Mouse (Mus musculus): ENCODE measurements around the gene Zfpm1. TPM values are rescaled to one million over a fixed set of nuclear protein-coding genes. Genes with fewer than 3 reads are reported as not detected.

Zfpm1 gene
- polyA plus RNA-seq, 1 experiment from 2014 or later: 0.89 TPM

- H3K9ac ChIP-seq: no peak overlapping the region
- no peak for ATAC-seq (ENCODE audit: low read depth)
- no peaks in the 10 kb centered on the region for H3K36me3 ChIP-seq
- peaks cover 18% of the 10 kb centered on the region for H3K4me1 ChIP-seq (replicated peaks)
- 82% methylated on average over 18 of the region's 18 CpGs for WGBS
- H3K27ac ChIP-seq (replicated peaks): no peak overlapping the region
- no peak overlapping the region for H3K4me2 ChIP-seq
- H3K9me3 ChIP-seq: no peaks in the 10 kb centered on the region
- H3K4me3 ChIP-seq: no peak overlapping the region
- no peaks in the 10 kb centered on the region for H3K27me3 ChIP-seq
Observed at GRCm38 (mm10) chr8:122277204-122277995, 4.5 kb upstream of the Zfpm1 start.

GRCm38 (mm10) chr8:122280156-122280555 is 1.8 kb upstream of the Zfpm1 start:
- Histone ChIP-seq H3K27ac (replicated peaks) (no peak overlapping the region), H3K9ac (no peak overlapping the region), H3K9me3 (no peaks in the 10 kb centered on the region), H3K4me2 (no peak overlapping the region), H3K4me1 (replicated peaks) (peaks cover 46% of the 10 kb centered on the region), H3K36me3 (no peaks in the 10 kb centered on the region), H3K4me3 (no peak overlapping the region), H3K27me3 (peaks cover 20% of the 10 kb centered on the region)
- ATAC-seq (ENCODE audit: low read depth): no peak
- 88% methylated on average over 4 of the region's 4 CpGs for WGBS

- Histone ChIP-seq H3K27ac (replicated peaks) (peak overlapping the region; percentile 42), H3K4me1 (replicated peaks) (peaks cover 51% of the 10 kb centered on the region), H3K9me3 (no peaks in the 10 kb centered on the region), H3K27me3 (peaks cover 26% of the 10 kb centered on the region), H3K9ac (no peak overlapping the region), H3K4me3 (peak overlapping the region; percentile 56), H3K4me2 (peak overlapping the region; percentile 99), H3K36me3 (no peaks in the 10 kb centered on the region)
- WGBS: 12% methylated on average over 20 of the region's 20 CpGs
- no peak; the same call in 1 of the 2 replicates for ATAC-seq (ENCODE audit: low read depth)
Observed at GRCm38 (mm10) chr8:122280588-122281316, 1.2 kb upstream of the Zfpm1 start.

GRCm38 (mm10) chr8:122281317-122282034 is 465 bp upstream of the Zfpm1 start:
- no peaks in the 10 kb centered on the region for H3K36me3 ChIP-seq
- H3K4me3 ChIP-seq: peak overlapping the region; percentile 56
- H3K9me3 ChIP-seq: no peaks in the 10 kb centered on the region
- peaks cover 33% of the 10 kb centered on the region for H3K27me3 ChIP-seq
- peak overlapping the region; percentile 69 for H3K27ac ChIP-seq (replicated peaks)
- 0 out of 2 replicates have a peak overlapping the region, but pooled peaks have one; percentile 47 for H3K9ac ChIP-seq
- WGBS: under 1% methylated on average over 45 of the region's 47 CpGs
- ATAC-seq (ENCODE audit: low read depth): peak; percentile 92
- H3K4me2 ChIP-seq: peak overlapping the region; percentile 99
- peaks cover 57% of the 10 kb centered on the region for H3K4me1 ChIP-seq (replicated peaks)

- H3K27me3 ChIP-seq: peaks cover 45% of the 10 kb centered on the region
- WGBS: under 1% methylated on average over 61 of the region's 70 CpGs
- H3K4me3 ChIP-seq: peak overlapping the region; percentile 56
- H3K9me3 ChIP-seq: no peaks in the 10 kb centered on the region
- peaks cover 55% of the 10 kb centered on the region for H3K4me1 ChIP-seq (replicated peaks)
- H3K4me2 ChIP-seq: peak overlapping the region; percentile 99
- peak overlapping the region; percentile 13; the same call in 1 of the 2 replicates for H3K27ac ChIP-seq (replicated peaks)
- ATAC-seq (ENCODE audit: low read depth): no peak
- peak overlapping the region; percentile 77 for H3K9ac ChIP-seq
- H3K36me3 ChIP-seq: no peaks in the 10 kb centered on the region
Observed at GRCm38 (mm10) chr8:122282501-122283355, 787 bp downstream of the Zfpm1 start.

- no peaks in the 10 kb centered on the region for H3K36me3 ChIP-seq
- peak overlapping the region; percentile 54; the same call in 1 of the 2 replicates for H3K27ac ChIP-seq (replicated peaks)
- no peaks in the 10 kb centered on the region for H3K9me3 ChIP-seq
- H3K4me3 ChIP-seq: peak overlapping the region; percentile 56
- peaks cover 54% of the 10 kb centered on the region for H3K27me3 ChIP-seq
- ATAC-seq (ENCODE audit: low read depth): no peak
- 1% methylated on average over 37 of the region's 37 CpGs for WGBS
- peak overlapping the region; percentile 99 for H3K4me2 ChIP-seq
- H3K9ac ChIP-seq: peak overlapping the region; percentile 77
- H3K4me1 ChIP-seq (replicated peaks): peaks cover 52% of the 10 kb centered on the region
Observed at GRCm38 (mm10) chr8:122283356-122284202, 1.6 kb downstream of the Zfpm1 start.

- H3K27ac ChIP-seq (replicated peaks): peak overlapping the region; percentile 54
- H3K9ac ChIP-seq: peak overlapping the region; percentile 77
- no peak for ATAC-seq (ENCODE audit: low read depth)
- no peaks in the 10 kb centered on the region for H3K9me3 ChIP-seq
- under 1% methylated on average over 33 of the region's 33 CpGs for WGBS
- H3K4me3 ChIP-seq: peak overlapping the region; percentile 56
- peaks cover 55% of the 10 kb centered on the region for H3K27me3 ChIP-seq
- peak overlapping the region; percentile 99 for H3K4me2 ChIP-seq
- peaks cover 52% of the 10 kb centered on the region for H3K4me1 ChIP-seq (replicated peaks)
- H3K36me3 ChIP-seq: no peaks in the 10 kb centered on the region
Observed at GRCm38 (mm10) chr8:122284203-122284658, 2.3 kb downstream of the Zfpm1 start.

GRCm38 (mm10) chr8:122284659-122285261 is 2.8 kb downstream of the Zfpm1 start:
- Histone ChIP-seq H3K36me3 (no peaks in the 10 kb centered on the region), H3K9ac (peak overlapping the region; percentile 77), H3K27me3 (peaks cover 60% of the 10 kb centered on the region), H3K9me3 (no peaks in the 10 kb centered on the region), H3K4me1 (replicated peaks) (peaks cover 52% of the 10 kb centered on the region), H3K27ac (replicated peaks) (peak overlapping the region; percentile 54), H3K4me3 (peak overlapping the region; percentile 56), H3K4me2 (peak overlapping the region; percentile 99)
- 4% methylated on average over 21 of the region's 21 CpGs for WGBS
- no peak for ATAC-seq (ENCODE audit: low read depth)

- Histone ChIP-seq H3K4me2 (no peak overlapping the region), H3K9ac (no peak overlapping the region), H3K36me3 (no peaks in the 10 kb centered on the region), H3K4me1 (replicated peaks) (peaks cover 53% of the 10 kb centered on the region), H3K27ac (replicated peaks) (no peak overlapping the region), H3K9me3 (no peaks in the 10 kb centered on the region), H3K4me3 (no peak overlapping the region), H3K27me3 (peaks cover 60% of the 10 kb centered on the region)
- no peak for ATAC-seq (ENCODE audit: low read depth)
- WGBS: 63% methylated on average over 6 of the region's 6 CpGs
Observed at GRCm38 (mm10) chr8:122285727-122286126, 3.8 kb downstream of the Zfpm1 start.

GRCm38 (mm10) chr8:122286899-122287298 is 5.0 kb downstream of the Zfpm1 start:
- Histone ChIP-seq H3K4me3 (no peak overlapping the region), H3K36me3 (no peaks in the 10 kb centered on the region), H3K4me2 (no peak overlapping the region), H3K27me3 (peaks cover 60% of the 10 kb centered on the region), H3K4me1 (replicated peaks) (peaks cover 60% of the 10 kb centered on the region), H3K9me3 (no peaks in the 10 kb centered on the region), H3K9ac (no peak overlapping the region), H3K27ac (replicated peaks) (no peak overlapping the region)
- 75% methylated on average over 10 of the region's 10 CpGs for WGBS
- no peak for ATAC-seq (ENCODE audit: low read depth)
